Mouse (Mus musculus) olfactory bulb, adult 2 months (tissue): ENCODE data around the gene Schip1.

ENCODE experiments used
- CTCF ChIP-seq: fragments of 200-500 bp; IDR thresholded peaks from 2 replicates; pipeline ENCODE4 v1.5.1; 2012; ENCODE audit warnings: low read depth, mild to moderate bottlenecking, low read length, moderate library complexity; ENCODE audit not compliant: insufficient read depth
- POLR2A ChIP-seq: fragments of 200-500 bp; IDR thresholded peaks from 2 replicates; pipeline ENCODE4 v1.6.1; 2012; ENCODE audit warnings: mild to moderate bottlenecking, low read depth, low read length, moderate library complexity; ENCODE audit not compliant: insufficient read depth

GRCm38 (mm10) chr3:68511744-68512143 is 447.1 kb downstream of the Schip1 start:
- TF ChIP-seq CTCF (no peak), POLR2A (no peak)
